Mouse (Mus musculus) cerebellum, adult 11-12 months (tissue): Measurements from ENCODE around the gene Cryl1.

Source experiments
- DNase-seq: peaks from one replicate; pipeline ENCODE4 v3.0.0; 2022

The Cryl1 gene

GRCm38 (mm10) chr14:57230264-57231015 is 167.9 kb downstream of the Cryl1 start:
- DNase-seq, result no peak
